Mouse (Mus musculus): ENCODE data around the gene Gm10972. TPM values are rescaled to one million over a fixed set of nuclear protein-coding genes. Genes with fewer than 3 reads are reported as not detected.
"Not testable (repeated sequence)": the region's sequence is repeated elsewhere in the genome, so short reads cannot be mapped to it uniquely, and the experiment has no call there.

Gene Gm10972
- polyA plus RNA-seq, 1 experiment from 2014 or later = not detected

DNA sequence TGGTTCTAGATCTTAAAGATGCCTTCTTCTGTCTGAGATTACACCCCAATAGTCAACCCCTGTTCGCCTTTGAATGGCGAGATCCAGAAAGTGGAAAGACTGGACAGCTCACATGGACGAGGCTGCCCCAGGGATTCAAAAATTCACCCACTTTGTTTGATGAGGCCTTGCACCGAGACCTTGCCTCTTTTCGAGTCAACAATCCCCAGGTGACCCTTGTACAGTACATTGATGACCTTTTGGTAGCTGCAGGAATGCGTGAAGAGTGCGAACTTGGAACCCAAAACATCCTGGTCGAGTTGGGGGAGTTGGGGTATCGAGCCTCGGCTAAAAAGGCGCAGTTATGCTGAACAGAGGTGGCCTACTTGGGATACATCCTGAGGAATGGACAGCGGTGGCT, 37.1 kb downstream of the Gm10972 start:
- H3K4me3 ChIP-seq (ENCODE audit: low read depth, low read length); H3K27me3 ChIP-seq (ENCODE audit: control insufficient read depth, insufficient read depth, low read length); H3K9me3 ChIP-seq (ENCODE audit: control insufficient read depth, low read length); H3K4me2 ChIP-seq (ENCODE audit: low read depth, low read length); H3K36me3 ChIP-seq (ENCODE audit: control insufficient read depth, insufficient read depth, low read length); H3K9ac ChIP-seq (replicated peaks; ENCODE audit: low read depth, low read length); H3K27ac ChIP-seq (ENCODE audit: low read depth, low read length); ATAC-seq (ENCODE audit: low read depth); H3K4me1 ChIP-seq (ENCODE audit: control insufficient read depth, insufficient read depth, low read length): not testable (repeated sequence)
- 94% methylated on average over 12 of the region's 12 CpGs for WGBS

DNA sequence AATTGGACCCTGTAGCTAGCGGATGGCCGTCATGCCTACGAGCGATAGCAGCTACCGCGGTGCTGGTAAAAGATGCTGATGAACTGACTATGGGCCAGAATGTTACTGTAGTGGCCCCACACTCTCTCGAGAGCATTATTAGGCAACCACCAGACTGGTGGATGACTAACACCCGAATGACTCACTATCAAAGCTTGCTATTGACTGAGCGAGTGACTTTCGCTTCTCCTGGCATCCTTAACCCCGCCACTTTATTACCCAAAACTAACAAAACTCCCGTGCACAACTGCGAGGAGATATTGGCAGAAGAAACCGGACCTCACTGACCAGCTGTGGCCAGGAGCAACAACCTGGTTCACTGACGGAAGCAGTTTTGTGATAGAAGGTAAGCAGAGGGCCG, 37.9 kb downstream of the Gm10972 start:
- Histone ChIP-seq H3K4me1 (ENCODE audit: control insufficient read depth, insufficient read depth, low read length) (no peaks in the 10 kb centered on the region), H3K4me2 (ENCODE audit: low read depth, low read length) (no peak overlapping the region), H3K9me3 (ENCODE audit: control insufficient read depth, low read length) (no peaks in the 10 kb centered on the region), H3K36me3 (ENCODE audit: control insufficient read depth, insufficient read depth, low read length) (no peaks in the 10 kb centered on the region), H3K4me3 (ENCODE audit: low read depth, low read length) (no peak overlapping the region), H3K27ac (ENCODE audit: low read depth, low read length) (no peak overlapping the region), H3K27me3 (ENCODE audit: control insufficient read depth, insufficient read depth, low read length) (no peaks in the 10 kb centered on the region), H3K9ac (replicated peaks; ENCODE audit: low read depth, low read length) (no peak overlapping the region)
- 93% methylated on average over 16 of the region's 16 CpGs for WGBS
- no peak for ATAC-seq (ENCODE audit: low read depth)

DNA sequence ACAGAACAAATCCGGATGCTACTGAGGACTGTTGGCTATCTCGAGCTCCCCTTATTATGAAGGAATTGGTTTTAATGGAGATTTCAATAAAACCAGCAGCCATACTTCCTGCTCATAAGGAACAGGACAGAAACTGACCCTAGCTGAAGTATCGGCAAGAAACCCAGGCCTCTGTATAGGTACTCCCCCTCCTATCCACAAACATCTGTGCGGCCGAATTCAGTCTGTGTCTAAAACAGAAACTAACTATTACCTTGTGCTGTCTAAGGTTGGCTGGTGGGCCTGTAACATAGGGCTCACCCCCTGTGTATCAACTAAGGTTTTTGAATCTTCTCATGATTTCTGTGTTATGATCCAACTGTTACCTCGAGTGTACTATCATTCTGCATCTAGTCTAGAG, 40.7 kb downstream of the Gm10972 start:
- Histone ChIP-seq H3K36me3 (ENCODE audit: control insufficient read depth, insufficient read depth, low read length) (no peaks in the 10 kb centered on the region), H3K27ac (ENCODE audit: low read depth, low read length) (no peak overlapping the region), H3K9ac (replicated peaks; ENCODE audit: low read depth, low read length) (no peak overlapping the region), H3K4me3 (ENCODE audit: low read depth, low read length) (no peak overlapping the region), H3K4me2 (ENCODE audit: low read depth, low read length) (no peak overlapping the region), H3K4me1 (ENCODE audit: control insufficient read depth, insufficient read depth, low read length) (no peaks in the 10 kb centered on the region), H3K9me3 (ENCODE audit: control insufficient read depth, low read length) (no peaks in the 10 kb centered on the region), H3K27me3 (ENCODE audit: control insufficient read depth, insufficient read depth, low read length) (no peaks in the 10 kb centered on the region)
- WGBS = 90% methylated on average over 6 of the region's 6 CpGs
- no peak for ATAC-seq (ENCODE audit: low read depth)

DNA sequence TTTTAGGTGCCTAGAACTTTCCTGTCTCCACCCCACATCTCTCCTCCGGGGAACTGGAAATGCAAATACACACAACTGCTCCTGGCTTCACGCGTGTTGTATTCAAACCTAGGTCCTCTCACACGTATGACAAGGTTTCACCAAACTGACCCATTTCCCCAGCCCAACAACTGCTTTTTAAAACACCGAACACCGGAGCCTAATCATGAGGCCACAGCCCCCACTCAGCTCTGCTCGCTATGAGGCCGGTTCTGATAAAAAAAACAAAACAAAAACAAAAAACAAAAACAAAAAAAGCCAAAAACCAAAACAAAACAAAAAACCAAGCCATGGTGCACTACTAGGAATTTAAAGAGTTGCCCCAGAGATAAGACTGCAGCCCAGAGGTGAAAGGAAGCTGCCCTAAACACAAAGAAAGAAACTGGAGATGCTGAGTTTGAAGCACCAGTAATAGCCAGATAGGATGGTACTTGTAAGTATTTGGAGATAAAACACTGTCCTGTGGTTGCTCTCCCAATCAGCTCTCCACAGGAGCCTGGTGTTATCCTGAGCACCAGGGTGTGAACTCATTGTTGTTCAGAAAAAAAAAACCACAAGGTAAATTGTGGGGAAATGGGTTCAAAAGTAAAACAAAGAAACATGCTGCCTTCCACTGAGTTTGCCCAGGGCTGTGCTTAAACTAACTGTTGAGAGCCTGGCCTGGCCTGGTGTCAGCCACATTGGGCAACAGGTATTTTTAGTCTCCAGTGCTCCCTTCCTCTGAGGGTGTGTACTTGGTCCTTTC, 43.3 kb downstream of the Gm10972 start:
- not testable (repeated sequence) for H3K36me3 ChIP-seq (ENCODE audit: control insufficient read depth, insufficient read depth, low read length); ATAC-seq (ENCODE audit: low read depth); H3K27ac ChIP-seq (ENCODE audit: low read depth, low read length); H3K27me3 ChIP-seq (ENCODE audit: control insufficient read depth, insufficient read depth, low read length); H3K4me3 ChIP-seq (ENCODE audit: low read depth, low read length); H3K9me3 ChIP-seq (ENCODE audit: control insufficient read depth, low read length); H3K4me2 ChIP-seq (ENCODE audit: low read depth, low read length); H3K9ac ChIP-seq (replicated peaks; ENCODE audit: low read depth, low read length); H3K4me1 ChIP-seq (ENCODE audit: control insufficient read depth, insufficient read depth, low read length)
- WGBS = 89% methylated on average over 8 of the region's 8 CpGs

DNA sequence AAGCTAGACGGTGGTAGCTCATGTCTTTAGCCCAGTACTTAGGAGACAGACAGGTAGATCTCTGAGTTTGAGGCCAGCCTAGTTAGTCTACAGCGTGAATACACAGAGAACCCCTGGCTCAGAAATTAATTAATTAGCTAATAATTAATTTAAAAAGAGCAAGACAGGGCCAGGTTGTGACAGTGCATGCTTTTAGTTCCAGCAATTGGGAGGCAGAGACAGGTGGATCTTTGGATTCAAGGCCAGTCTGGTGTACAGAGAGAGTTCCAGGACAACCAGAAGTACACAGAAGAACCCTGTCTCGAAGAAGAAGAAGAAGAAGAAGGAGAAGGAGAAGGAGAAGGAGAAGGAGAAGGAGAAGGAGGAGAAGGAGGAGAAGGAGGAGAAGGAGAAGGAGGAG, 45.8 kb downstream of the Gm10972 start:
- 91% methylated on average over 2 of the region's 3 CpGs for WGBS
- not testable (repeated sequence) for ATAC-seq (ENCODE audit: low read depth)

DNA sequence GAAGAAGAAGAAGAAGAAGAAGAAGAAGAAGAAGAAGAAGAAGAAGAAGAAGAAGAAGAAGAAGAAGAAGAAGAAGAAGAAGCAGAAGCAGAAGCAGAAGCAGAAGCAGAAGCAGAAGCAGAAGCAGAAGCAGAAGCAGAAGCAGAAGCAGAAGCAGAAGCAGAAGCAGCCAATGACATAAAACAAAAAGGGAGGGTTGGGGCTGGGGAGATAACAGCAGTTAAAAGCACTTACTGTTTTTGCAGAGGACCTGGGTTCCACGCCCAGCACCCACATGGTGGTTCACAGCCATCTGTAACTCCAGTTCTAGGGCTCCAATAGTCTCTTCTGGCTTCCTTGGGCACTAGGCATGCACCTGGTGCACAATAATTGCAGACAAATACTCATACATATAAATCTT, 46.3 kb downstream of the Gm10972 start:
- not testable (repeated sequence) for H3K4me1 ChIP-seq (ENCODE audit: control insufficient read depth, insufficient read depth, low read length); H3K36me3 ChIP-seq (ENCODE audit: control insufficient read depth, insufficient read depth, low read length)
- WGBS = 79% methylated on average over 1 of the region's 1 CpGs

More for the DNA sequence above, 45.8 kb downstream of the Gm10972 start:
- not testable (repeated sequence) for H3K9me3 ChIP-seq (ENCODE audit: control insufficient read depth, low read length); H3K36me3 ChIP-seq (ENCODE audit: control insufficient read depth, insufficient read depth, low read length); H3K27ac ChIP-seq (ENCODE audit: low read depth, low read length); H3K4me2 ChIP-seq (ENCODE audit: low read depth, low read length); H3K9ac ChIP-seq (replicated peaks; ENCODE audit: low read depth, low read length); H3K4me1 ChIP-seq (ENCODE audit: control insufficient read depth, insufficient read depth, low read length); H3K4me3 ChIP-seq (ENCODE audit: low read depth, low read length); H3K27me3 ChIP-seq (ENCODE audit: control insufficient read depth, insufficient read depth, low read length)

DNA sequence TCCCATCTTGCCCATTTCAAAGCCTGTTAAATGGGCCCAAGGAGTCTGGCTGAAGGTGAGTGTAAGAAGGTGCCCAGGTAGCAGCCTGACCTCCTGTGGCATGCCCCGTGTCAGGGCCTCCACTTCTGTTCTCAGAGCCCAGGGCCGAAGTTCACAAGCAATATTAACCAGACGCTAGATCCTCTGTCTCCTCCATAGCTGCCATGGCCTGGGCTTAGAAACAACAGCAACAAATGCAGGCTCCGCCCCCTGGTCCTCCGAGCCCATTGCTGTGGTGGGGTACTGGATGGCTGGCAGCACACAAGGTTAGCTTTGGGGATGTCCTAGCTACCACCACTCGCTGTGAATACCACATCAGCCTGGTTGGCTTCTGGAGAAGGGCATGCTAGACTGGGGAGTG, 47.2 kb downstream of the Gm10972 start:
- H3K27ac ChIP-seq (ENCODE audit: low read depth, low read length); ATAC-seq (ENCODE audit: low read depth): not testable (repeated sequence)

More for the DNA sequence above, 46.3 kb downstream of the Gm10972 start:
- not testable (repeated sequence) for H3K9ac ChIP-seq (replicated peaks; ENCODE audit: low read depth, low read length); H3K4me3 ChIP-seq (ENCODE audit: low read depth, low read length); ATAC-seq (ENCODE audit: low read depth); H3K27ac ChIP-seq (ENCODE audit: low read depth, low read length); H3K9me3 ChIP-seq (ENCODE audit: control insufficient read depth, low read length); H3K27me3 ChIP-seq (ENCODE audit: control insufficient read depth, insufficient read depth, low read length); H3K4me2 ChIP-seq (ENCODE audit: low read depth, low read length)

DNA sequence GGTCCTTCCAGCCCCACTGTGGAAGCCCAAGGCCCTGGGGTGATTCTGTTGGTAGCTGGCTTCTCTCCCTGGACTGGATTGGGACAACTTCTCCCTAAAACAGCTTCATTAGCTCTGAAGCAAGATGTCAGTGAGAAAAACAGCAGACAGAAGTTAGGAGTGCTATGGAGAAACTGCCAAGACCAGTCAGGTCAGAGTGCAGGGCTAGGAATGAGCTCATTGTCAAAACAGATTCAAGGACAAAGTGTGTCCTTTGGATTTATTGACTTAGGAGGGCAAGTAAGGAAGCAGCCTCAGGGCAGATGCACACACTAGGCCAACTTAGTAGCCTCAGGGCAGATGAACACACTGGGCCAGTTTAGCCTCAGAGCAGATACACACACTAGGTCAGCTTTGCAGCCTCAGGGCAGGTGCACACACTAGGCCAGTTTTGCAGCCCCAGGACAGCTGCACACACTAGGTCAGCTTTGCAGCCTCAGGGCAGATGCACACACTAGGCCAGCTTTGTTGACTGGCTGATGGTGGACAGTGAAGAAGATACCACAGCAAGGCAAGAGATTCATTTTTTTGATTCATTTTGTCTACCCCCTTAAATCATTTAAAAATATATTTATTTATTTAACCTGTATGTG, 47.8 kb downstream of the Gm10972 start:
- Histone ChIP-seq H3K27ac (ENCODE audit: low read depth, low read length) (no peak overlapping the region), H3K4me3 (ENCODE audit: low read depth, low read length) (no peak overlapping the region), H3K9ac (replicated peaks; ENCODE audit: low read depth, low read length) (no peak overlapping the region), H3K36me3 (ENCODE audit: control insufficient read depth, insufficient read depth, low read length) (no peaks in the 10 kb centered on the region), H3K9me3 (ENCODE audit: control insufficient read depth, low read length) (no peaks in the 10 kb centered on the region), H3K4me1 (ENCODE audit: control insufficient read depth, insufficient read depth, low read length) (no peaks in the 10 kb centered on the region), H3K4me2 (ENCODE audit: low read depth, low read length) (no peak overlapping the region), H3K27me3 (ENCODE audit: control insufficient read depth, insufficient read depth, low read length) (no peaks in the 10 kb centered on the region)
- ATAC-seq (ENCODE audit: low read depth) = no peak

More for the DNA sequence above, 47.2 kb downstream of the Gm10972 start:
- not testable (repeated sequence) for H3K4me2 ChIP-seq (ENCODE audit: low read depth, low read length); H3K4me3 ChIP-seq (ENCODE audit: low read depth, low read length); H3K9me3 ChIP-seq (ENCODE audit: control insufficient read depth, low read length); H3K4me1 ChIP-seq (ENCODE audit: control insufficient read depth, insufficient read depth, low read length); H3K36me3 ChIP-seq (ENCODE audit: control insufficient read depth, insufficient read depth, low read length); H3K9ac ChIP-seq (replicated peaks; ENCODE audit: low read depth, low read length); H3K27me3 ChIP-seq (ENCODE audit: control insufficient read depth, insufficient read depth, low read length)
- WGBS = 66% methylated on average over 6 of the region's 6 CpGs

DNA sequence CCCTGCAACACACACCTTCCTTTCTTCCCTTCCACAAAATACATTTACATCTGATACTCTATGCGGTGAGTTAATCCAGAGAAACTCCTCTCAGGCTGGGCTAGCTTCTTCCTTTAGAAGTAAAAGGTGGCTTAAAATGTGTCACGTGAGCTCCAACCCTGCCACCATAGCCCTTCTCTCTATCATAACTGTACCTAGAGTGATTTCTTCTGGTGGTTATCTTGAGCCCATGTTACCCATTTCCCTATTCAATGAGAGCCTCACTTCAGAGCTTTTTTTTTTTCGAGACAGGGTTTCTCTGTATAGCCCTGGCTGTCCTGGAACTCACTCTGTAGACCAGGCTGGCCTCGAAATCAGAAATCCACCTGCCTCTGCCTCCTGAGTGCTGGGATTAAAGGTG, 48.8 kb downstream of the Gm10972 start:
- H3K4me3 ChIP-seq (ENCODE audit: low read depth, low read length); H3K4me1 ChIP-seq (ENCODE audit: control insufficient read depth, insufficient read depth, low read length); H3K9me3 ChIP-seq (ENCODE audit: control insufficient read depth, low read length); H3K36me3 ChIP-seq (ENCODE audit: control insufficient read depth, insufficient read depth, low read length); H3K27me3 ChIP-seq (ENCODE audit: control insufficient read depth, insufficient read depth, low read length); ATAC-seq (ENCODE audit: low read depth); H3K9ac ChIP-seq (replicated peaks; ENCODE audit: low read depth, low read length); H3K27ac ChIP-seq (ENCODE audit: low read depth, low read length); H3K4me2 ChIP-seq (ENCODE audit: low read depth, low read length): not testable (repeated sequence)
- WGBS = 93% methylated on average over 4 of the region's 4 CpGs

Data from neural tube, embryonic 14.5 days (tissue).